Mouse (Mus musculus) spleen, adult 2 months (tissue): Measurements from ENCODE around the gene Pcgf5.

ENCODE experiments used
- CTCF ChIP-seq: fragments of 200-500 bp; IDR thresholded peaks from 2 replicates; pipeline ENCODE4 v1.5.1; 2011; ENCODE audit warnings: mild to moderate bottlenecking, inconsistent platforms; ENCODE audit not compliant: insufficient read depth, insufficient read length, insufficient replicate concordance; ENCODE audit errors: extremely low read depth
- POLR2A ChIP-seq: fragments of 200-500 bp; IDR thresholded peaks from 2 replicates; pipeline ENCODE4 v1.6.1; 2011; ENCODE audit warnings: low read depth, low read length, inconsistent platforms

DNA sequence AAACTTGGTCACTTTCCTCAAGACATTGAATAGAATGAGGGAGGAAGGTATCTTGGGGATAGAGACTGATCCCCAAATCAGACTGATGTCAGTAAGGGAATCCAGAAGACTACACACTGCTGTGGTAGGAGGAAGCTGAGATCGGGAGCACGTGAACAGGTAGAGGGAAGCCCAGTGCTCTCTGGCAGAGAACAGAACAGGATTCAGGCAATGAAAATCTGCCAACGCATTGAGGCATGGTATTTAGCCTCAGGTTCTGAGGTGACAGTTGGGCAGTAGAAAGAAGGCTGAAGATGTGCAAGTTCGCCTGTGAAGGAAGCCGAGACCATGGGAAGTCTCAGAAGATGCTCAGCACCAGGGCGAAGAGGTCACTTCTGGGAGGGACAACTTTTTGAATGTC, 733 bp upstream of the Pcgf5 start:
- TF ChIP-seq CTCF: no peak
- no peak for TF ChIP-seq POLR2A
